Mouse (Mus musculus): Measurements from ENCODE around the gene Zfp638. TPM values are rescaled to one million over a fixed set of nuclear protein-coding genes. Genes with fewer than 3 reads are reported as not detected.
"Not testable (repeated sequence)": the region's sequence is repeated elsewhere in the genome, so short reads cannot be mapped to it uniquely, and the experiment has no call there.

Zfp638 gene
- total and polyA plus RNA-seq, 2 experiments from 2014 or later = 56.4 to 143 TPM

GRCm38 (mm10) chr6:84018906-84019550, 152.1 kb downstream of the Zfp638 start:
- Histone ChIP-seq H3K4me1 (ENCODE audit: insufficient read depth) (peaks cover 6% of the 10 kb centered on the region; the same call in 1 of the 2 replicates), H3K36me3 (ENCODE audit: insufficient read depth) (no peaks in the 10 kb centered on the region), H3K9me3 (ENCODE audit: low read length) (no peaks in the 10 kb centered on the region), H3K9ac (peak overlapping the region; percentile 33; the same call in 1 of the 2 replicates), H3K27ac (ENCODE audit: low read depth, low read length) (no peak overlapping the region), H3K4me3 (ENCODE audit: low read depth, low read length) (peak overlapping the region; percentile 32), H3K4me2 (ENCODE audit: low read depth) (peak overlapping the region; percentile 62), H3K27me3 (ENCODE audit: insufficient read depth, low read length) (no peaks in the 10 kb centered on the region)
- TF ChIP-seq CTCF (IDR thresholded peaks at IDR 0.05; ENCODE audit: low read depth) = no peak
- 6% methylated on average over 28 of the region's 28 CpGs for WGBS
- DNase-seq = no peak
- peak; percentile 38; the same call in 1 of the 2 replicates for ATAC-seq

- H3K9me3 ChIP-seq (ENCODE audit: low read length) = no peaks in the 10 kb centered on the region
- no peaks in the 10 kb centered on the region for H3K36me3 ChIP-seq (ENCODE audit: insufficient read depth)
- H3K9ac ChIP-seq = no peak overlapping the region
- peaks cover 6% of the 10 kb centered on the region; the same call in 1 of the 2 replicates for H3K4me1 ChIP-seq (ENCODE audit: insufficient read depth)
- H3K4me3 ChIP-seq (ENCODE audit: low read depth, low read length) = no peak overlapping the region
- H3K27ac ChIP-seq (ENCODE audit: low read depth, low read length) = no peak overlapping the region
- 84% methylated on average over 4 of the region's 4 CpGs for WGBS
- DNase-seq (no peak), ATAC-seq (no peak)
- no peaks in the 10 kb centered on the region for H3K27me3 ChIP-seq (ENCODE audit: insufficient read depth, low read length)
- no peak overlapping the region for H3K4me2 ChIP-seq (ENCODE audit: low read depth)
- no peak for TF ChIP-seq CTCF (IDR thresholded peaks at IDR 0.05; ENCODE audit: low read depth)
Measured at GRCm38 (mm10) chr6:84020002-84020401, 153.1 kb downstream of the Zfp638 start.

GRCm38 (mm10) chr6:84021990-84022389, 155.1 kb downstream of the Zfp638 start:
- Histone ChIP-seq H3K4me1 (ENCODE audit: insufficient read depth) (peaks cover 6% of the 10 kb centered on the region; the same call in 1 of the 2 replicates), H3K36me3 (ENCODE audit: insufficient read depth) (no peaks in the 10 kb centered on the region), H3K4me2 (ENCODE audit: low read depth) (no peak overlapping the region), H3K9ac (no peak overlapping the region), H3K9me3 (ENCODE audit: low read length) (no peaks in the 10 kb centered on the region), H3K4me3 (ENCODE audit: low read depth, low read length) (no peak overlapping the region), H3K27me3 (ENCODE audit: insufficient read depth, low read length) (no peaks in the 10 kb centered on the region), H3K27ac (ENCODE audit: low read depth, low read length) (no peak overlapping the region)
- DNase-seq (no peak), ATAC-seq (no peak)
- 85% methylated on average over 3 of the region's 3 CpGs for WGBS
- TF ChIP-seq CTCF (IDR thresholded peaks at IDR 0.05; ENCODE audit: low read depth) = no peak

GRCm38 (mm10) chr6:84025636-84026035, 158.7 kb downstream of the Zfp638 start:
- H3K4me2 ChIP-seq (ENCODE audit: low read depth) = no peak overlapping the region
- no peak overlapping the region for H3K27ac ChIP-seq (ENCODE audit: low read depth, low read length)
- ATAC-seq (no peak), DNase-seq (no peak)
- H3K9me3 ChIP-seq (ENCODE audit: low read length) = no peaks in the 10 kb centered on the region
- no peak overlapping the region for H3K9ac ChIP-seq
- 81% methylated on average over 3 of the region's 3 CpGs for WGBS
- TF ChIP-seq CTCF (IDR thresholded peaks at IDR 0.05; ENCODE audit: low read depth) = no peak
- H3K4me1 ChIP-seq (ENCODE audit: insufficient read depth) = no peaks in the 10 kb centered on the region
- no peak overlapping the region for H3K4me3 ChIP-seq (ENCODE audit: low read depth, low read length)
- no peaks in the 10 kb centered on the region for H3K36me3 ChIP-seq (ENCODE audit: insufficient read depth)
- no peaks in the 10 kb centered on the region for H3K27me3 ChIP-seq (ENCODE audit: insufficient read depth, low read length)

- no peaks in the 10 kb centered on the region for H3K27me3 ChIP-seq (ENCODE audit: insufficient read depth, low read length)
- H3K9me3 ChIP-seq (ENCODE audit: low read length) = no peaks in the 10 kb centered on the region
- H3K4me3 ChIP-seq (ENCODE audit: low read depth, low read length) = no peak overlapping the region
- no peak overlapping the region for H3K27ac ChIP-seq (ENCODE audit: low read depth, low read length)
- no peaks in the 10 kb centered on the region for H3K36me3 ChIP-seq (ENCODE audit: insufficient read depth)
- TF ChIP-seq CTCF (IDR thresholded peaks at IDR 0.05; ENCODE audit: low read depth) = no peak
- no peak for ATAC-seq
- H3K4me2 ChIP-seq (ENCODE audit: low read depth) = no peak overlapping the region
- no peak for DNase-seq
- no peaks in the 10 kb centered on the region for H3K4me1 ChIP-seq (ENCODE audit: insufficient read depth)
- H3K9ac ChIP-seq = no peak overlapping the region
Measured at GRCm38 (mm10) chr6:84028791-84029190, 161.9 kb downstream of the Zfp638 start.

GRCm38 (mm10) chr6:84029775-84030174, 162.9 kb downstream of the Zfp638 start:
- Histone ChIP-seq H3K27ac (ENCODE audit: low read depth, low read length) (no peak overlapping the region), H3K4me2 (ENCODE audit: low read depth) (no peak overlapping the region), H3K4me1 (ENCODE audit: insufficient read depth) (no peaks in the 10 kb centered on the region), H3K27me3 (ENCODE audit: insufficient read depth, low read length) (no peaks in the 10 kb centered on the region), H3K9me3 (ENCODE audit: low read length) (no peaks in the 10 kb centered on the region), H3K36me3 (ENCODE audit: insufficient read depth) (no peaks in the 10 kb centered on the region), H3K4me3 (ENCODE audit: low read depth, low read length) (no peak overlapping the region), H3K9ac (no peak overlapping the region)
- ATAC-seq (no peak), DNase-seq (no peak)
- TF ChIP-seq CTCF (IDR thresholded peaks at IDR 0.05; ENCODE audit: low read depth) = no peak
- 92% methylated on average over 7 of the region's 7 CpGs for WGBS

- not testable (repeated sequence) for H3K9me3 ChIP-seq (ENCODE audit: low read length); H3K27me3 ChIP-seq (ENCODE audit: insufficient read depth, low read length); H3K36me3 ChIP-seq (ENCODE audit: insufficient read depth); H3K27ac ChIP-seq (ENCODE audit: low read depth, low read length); H3K9ac ChIP-seq; H3K4me3 ChIP-seq (ENCODE audit: low read depth, low read length); DNase-seq; H3K4me2 ChIP-seq (ENCODE audit: low read depth); ATAC-seq; H3K4me1 ChIP-seq (ENCODE audit: insufficient read depth)
- 61% methylated on average over 5 of the region's 5 CpGs for WGBS
Measured at GRCm38 (mm10) chr6:84032516-84032915, 165.6 kb downstream of the Zfp638 start.

Other genes with a start within 250 kb of the Zfp638 start
- not detected in 2 replicates for gene Clec4f, start 210.9 kb upstream of the Zfp638 start, total RNA-seq (2014; rRNA removed)
- 0.28 TPM in 1 of 2 replicates, not detected in the other for gene Clec4f, start 210.9 kb upstream of the Zfp638 start, polyA plus RNA-seq (2015; fragmentation: Nextera tagmentation; extraction: Ambion mirVana)
- not detected in 2 replicates for gene Cd207, start 189.3 kb upstream of the Zfp638 start, total RNA-seq (2014; rRNA removed)
- gene Cd207, start 189.3 kb upstream of the Zfp638 start, polyA plus RNA-seq (2015; fragmentation: Nextera tagmentation; extraction: Ambion mirVana) = not detected in 2 replicates
- gene Vax2, start 155.8 kb upstream of the Zfp638 start, total RNA-seq (2014; rRNA removed) = not detected in 2 replicates
- gene Vax2, start 155.8 kb upstream of the Zfp638 start, polyA plus RNA-seq (2015; fragmentation: Nextera tagmentation; extraction: Ambion mirVana) = not detected in 2 replicates
- gene Atp6v1b1, start 124.1 kb upstream of the Zfp638 start, total RNA-seq (2014; rRNA removed) = 0.19 and 0.77 TPM in 2 replicates
- gene Atp6v1b1, start 124.1 kb upstream of the Zfp638 start, polyA plus RNA-seq (2015; fragmentation: Nextera tagmentation; extraction: Ambion mirVana) = 0.38 and 0.53 TPM in 2 replicates
- not detected in 2 replicates for gene Ankrd53, start 104.5 kb upstream of the Zfp638 start, total RNA-seq (2014; rRNA removed)
- not detected in 2 replicates for gene Ankrd53, start 104.5 kb upstream of the Zfp638 start, polyA plus RNA-seq (2015; fragmentation: Nextera tagmentation; extraction: Ambion mirVana)
- 30.7 and 42.3 TPM in 2 replicates for gene Tex261, start 91.3 kb upstream of the Zfp638 start, total RNA-seq (2014; rRNA removed)
- 80.4 and 81.7 TPM in 2 replicates for gene Tex261, start 91.3 kb upstream of the Zfp638 start, polyA plus RNA-seq (2015; fragmentation: Nextera tagmentation; extraction: Ambion mirVana)
- gene Nagk, start 72.1 kb upstream of the Zfp638 start, total RNA-seq (2014; rRNA removed) = 80.7 and 81.2 TPM in 2 replicates
- gene Nagk, start 72.1 kb upstream of the Zfp638 start, polyA plus RNA-seq (2015; fragmentation: Nextera tagmentation; extraction: Ambion mirVana) = 81.0 and 99.0 TPM in 2 replicates
- 66.2 and 75.0 TPM in 2 replicates for gene Paip2b, start 35.4 kb upstream of the Zfp638 start, total RNA-seq (2014; rRNA removed)
- gene Paip2b, start 35.4 kb upstream of the Zfp638 start, polyA plus RNA-seq (2015; fragmentation: Nextera tagmentation; extraction: Ambion mirVana) = 28.3 and 28.6 TPM in 2 replicates
- gene Dysf, start 141.5 kb downstream of the Zfp638 start, total RNA-seq (2014; rRNA removed) = 1.0 and 1.3 TPM in 2 replicates
- 0.47 and 1.4 TPM in 2 replicates for gene Dysf, start 141.5 kb downstream of the Zfp638 start, polyA plus RNA-seq (2015; fragmentation: Nextera tagmentation; extraction: Ambion mirVana)

Measured in forebrain, postnatal 0 days (tissue).